Mouse (Mus musculus): Measurements from ENCODE around the gene Ndel1.

Ndel1 gene

DNA sequence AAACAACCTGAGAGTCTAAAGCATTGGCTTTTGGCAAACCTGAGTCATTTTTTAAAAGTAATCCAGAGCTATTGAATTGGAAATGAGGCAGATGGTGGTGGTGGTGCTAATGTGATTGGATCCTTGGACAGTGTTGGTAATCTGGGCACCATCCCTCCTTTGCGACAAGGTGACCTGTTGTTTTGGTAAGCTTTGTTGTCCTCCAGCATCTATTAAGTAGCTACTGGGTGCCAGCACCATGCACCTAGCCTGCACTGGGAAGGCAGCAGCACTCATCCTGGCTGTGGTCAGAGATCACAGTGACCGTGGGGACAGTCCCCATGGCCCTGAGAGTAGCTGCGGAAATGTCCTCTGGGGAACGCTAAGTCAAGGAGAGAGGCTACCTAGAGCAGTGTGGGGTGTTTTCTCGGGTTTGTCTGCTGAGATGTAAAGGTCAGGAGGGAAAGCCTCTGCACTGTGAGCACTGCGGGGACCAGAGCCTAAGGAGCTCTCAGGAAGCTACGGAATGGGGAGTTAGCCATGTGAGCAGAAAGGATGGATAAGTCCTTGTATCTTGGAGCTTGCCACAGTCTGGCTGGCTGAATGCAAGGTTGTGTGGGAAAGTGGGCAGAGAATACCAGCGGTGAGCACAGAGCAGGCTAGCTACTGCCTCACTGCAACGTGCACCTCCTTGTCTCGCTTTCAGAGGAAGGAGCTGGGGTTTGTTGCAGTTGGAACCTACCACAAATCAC lies 91.8 kb downstream of the Ndel1 start:
- CTCF ChIA-PET: no interaction called here

DNA sequence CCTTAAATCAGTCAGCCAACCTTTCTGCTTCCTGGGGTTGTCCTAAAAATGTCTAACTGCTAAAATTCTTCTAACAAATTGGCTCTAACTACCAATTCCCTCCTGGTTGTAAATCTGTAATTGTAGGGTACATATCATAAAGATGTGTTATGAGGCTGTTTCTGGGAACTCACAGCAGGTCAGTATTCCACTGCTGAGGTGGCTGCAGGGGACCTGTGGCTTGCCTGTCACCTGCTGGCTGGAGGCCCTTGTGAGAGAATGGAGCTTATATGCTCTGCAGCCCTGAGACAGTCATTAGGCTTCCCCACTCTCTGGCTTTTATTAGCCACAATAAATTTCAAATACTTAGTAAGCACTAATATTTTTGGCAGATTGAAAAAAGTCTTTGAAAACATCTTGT lies 92.8 kb downstream of the Ndel1 start:
- CTCF ChIA-PET: no interaction called here

DNA sequence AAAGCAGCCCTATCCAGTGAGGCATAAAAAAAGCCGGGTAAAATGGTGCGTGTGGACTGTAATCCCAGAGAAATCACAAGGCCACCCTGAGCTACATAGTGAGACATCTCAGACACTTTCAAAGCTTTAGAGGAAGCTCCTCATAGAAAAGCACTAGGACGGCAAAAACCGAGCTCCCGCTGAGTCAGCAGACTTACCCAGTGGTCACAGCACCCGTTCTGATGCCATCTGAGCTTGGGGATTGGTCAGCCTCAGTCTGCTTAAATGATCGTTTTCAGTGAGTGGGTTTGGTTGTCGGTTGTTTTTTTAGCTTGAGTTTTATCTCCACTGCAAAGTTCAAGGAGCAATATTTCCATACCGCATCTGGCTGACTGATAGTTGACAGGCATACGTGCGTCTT lies 93.7 kb downstream of the Ndel1 start:
- CTCF ChIA-PET: no interaction called here

DNA sequence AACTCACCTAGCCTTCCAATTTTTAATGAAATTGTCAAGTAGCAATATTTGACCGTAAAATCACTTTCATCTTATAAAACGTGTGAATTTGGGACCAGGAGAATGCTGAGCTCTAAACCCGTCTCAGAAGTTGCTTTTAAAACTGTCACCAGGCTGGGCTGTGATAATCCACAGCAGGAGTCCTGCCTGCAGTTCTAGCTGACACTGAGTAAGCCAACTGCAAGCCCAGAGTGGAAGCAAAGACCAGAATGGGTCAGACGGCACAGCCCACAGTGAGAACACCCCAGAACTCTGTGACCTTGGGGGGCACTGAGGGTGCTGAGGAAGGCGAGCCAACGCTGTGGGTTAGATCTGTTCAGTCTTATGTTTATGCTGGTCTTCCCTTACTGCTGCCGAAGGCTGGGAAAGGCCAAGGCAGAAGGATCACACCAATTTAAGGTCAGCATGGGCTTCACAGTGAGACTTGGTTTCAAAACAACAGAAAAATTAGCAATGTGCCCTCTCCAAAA lies 95.5 kb downstream of the Ndel1 start:
- CTCF ChIA-PET: no interaction called here
